In the genomic region with DNA sequence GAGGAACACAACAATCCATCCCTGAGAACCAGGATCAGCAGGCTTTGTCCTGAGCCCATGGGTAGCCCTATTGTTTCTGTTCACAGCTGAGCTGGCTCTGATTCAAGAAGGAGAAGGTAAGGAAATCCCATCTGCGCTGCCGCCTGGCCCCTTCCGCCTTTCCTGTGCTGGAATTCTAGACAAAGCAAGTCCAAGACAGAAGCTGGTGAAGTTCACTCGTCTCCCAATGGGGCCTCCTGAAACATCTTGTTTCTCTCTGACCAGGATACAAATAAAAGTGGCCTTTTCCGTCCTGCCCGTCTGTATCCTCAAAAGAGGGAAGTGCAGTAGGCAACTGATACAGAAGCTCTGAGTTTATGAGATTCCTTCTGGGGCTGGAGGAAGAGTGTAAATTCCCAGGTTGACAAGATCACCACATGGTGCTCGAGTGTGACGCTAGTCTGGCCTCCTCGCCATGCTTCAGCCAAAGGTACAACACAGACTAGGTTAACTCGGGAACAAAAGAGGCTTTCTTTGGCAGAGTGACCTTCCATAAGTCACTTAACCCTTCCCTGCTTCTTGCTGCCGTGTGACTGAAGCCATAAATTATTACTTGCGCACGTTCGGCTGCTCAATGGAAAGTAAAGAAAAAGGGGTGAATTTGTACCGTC, we compare ENCODE assay signal across 10 mouse cellular contexts.
DNase-seq lines count a peak whose midpoint lies in the region; ATAC-seq and TF ChIP-seq lines count a peak whose summit lies in the region.
"Had no signal": no experiment of that assay in that cellular context is flagged by ENCODE, and none has a peak within 500 bp of the region (broad histone marks: within the 10 kb centered on the region; RNA-seq: fewer than 3 reads in every experiment).

No protein-coding gene starts in this region.

- peaks cover 9% of the 10 kb centered on the region for H3K4me1 ChIP-seq in heart, embryonic 11.5 days (ENCODE audit: control insufficient read depth, insufficient read depth, low read length)
- no peaks in the 10 kb centered on the region for H3K4me1 ChIP-seq in kidney, postnatal 0 days (replicated peaks; ENCODE audit: insufficient read depth, low read length)
- H3K4me1 ChIP-seq in forebrain, embryonic 11.5 days (replicated peaks; ENCODE audit: control insufficient read depth, insufficient read depth, low read length): no peaks in the 10 kb centered on the region
- H3K4me1 ChIP-seq in hindbrain, embryonic 12.5 days: no peaks in the 10 kb centered on the region
- H3K4me1 ChIP-seq: hindbrain, embryonic 13.5 days; stomach, embryonic 15.5 days had no signal

- H3K27ac ChIP-seq in heart, embryonic 11.5 days (ENCODE audit: low read depth, low read length): peak overlapping the region; percentile 86
- H3K27ac ChIP-seq in kidney, postnatal 0 days: no peak overlapping the region; the same call in 1 of the 2 replicates
- no peak overlapping the region for H3K27ac ChIP-seq in forebrain, embryonic 11.5 days (ENCODE audit: low read depth, low read length)
- no peak overlapping the region for H3K27ac ChIP-seq in hindbrain, embryonic 12.5 days
- H3K27ac ChIP-seq: hindbrain, embryonic 13.5 days had no signal

- WGBS in heart, embryonic 11.5 days (ENCODE audit: insufficient replicate concordance): 53% methylated on average over 15 of the region's 15 CpGs
- WGBS in kidney, postnatal 0 days: 50% methylated on average over 15 of the region's 15 CpGs
- WGBS in forebrain, embryonic 11.5 days: 53% methylated on average over 15 of the region's 15 CpGs
- 55% methylated on average over 15 of the region's 15 CpGs for WGBS in hindbrain, embryonic 12.5 days

- TF ChIP-seq CTCF in kidney, postnatal 0 days (IDR thresholded peaks at IDR 0.05; ENCODE audit: low read depth): no peak

- H3K36me3 ChIP-seq in heart, embryonic 11.5 days (ENCODE audit: control insufficient read depth, insufficient read depth, low read length): no peaks in the 10 kb centered on the region
- H3K36me3 ChIP-seq in kidney, postnatal 0 days (ENCODE audit: insufficient read depth, low read length): no peaks in the 10 kb centered on the region
- no peaks in the 10 kb centered on the region for H3K36me3 ChIP-seq in forebrain, embryonic 11.5 days (ENCODE audit: control insufficient read depth, insufficient read depth, low read length)
- H3K36me3 ChIP-seq in hindbrain, embryonic 12.5 days: no peaks in the 10 kb centered on the region
- H3K36me3 ChIP-seq: hindbrain, embryonic 13.5 days; stomach, embryonic 15.5 days had no signal

- no peak overlapping the region for H3K4me2 ChIP-seq in heart, embryonic 11.5 days
- H3K4me2 ChIP-seq in kidney, postnatal 0 days (ENCODE audit: low read length): no peak overlapping the region
- no peak overlapping the region for H3K4me2 ChIP-seq in forebrain, embryonic 11.5 days (ENCODE audit: low read depth, low read length, severe bottlenecking)
- no peak overlapping the region for H3K4me2 ChIP-seq in hindbrain, embryonic 12.5 days (replicated peaks)
- H3K4me2 ChIP-seq: hindbrain, embryonic 13.5 days; liver, embryonic 11.5 days; stomach, embryonic 15.5 days had no signal

- H3K27me3 ChIP-seq in heart, embryonic 11.5 days (ENCODE audit: control insufficient read depth, insufficient read depth, low read length): no peaks in the 10 kb centered on the region
- H3K27me3 ChIP-seq in kidney, postnatal 0 days (ENCODE audit: insufficient read depth, low read length): no peaks in the 10 kb centered on the region
- no peaks in the 10 kb centered on the region for H3K27me3 ChIP-seq in forebrain, embryonic 11.5 days (ENCODE audit: control insufficient read depth, insufficient read depth, low read length)
- H3K27me3 ChIP-seq in hindbrain, embryonic 12.5 days: no peaks in the 10 kb centered on the region
- H3K27me3 ChIP-seq: hindbrain, embryonic 13.5 days; stomach, embryonic 15.5 days had no signal

- H3K9ac ChIP-seq in heart, embryonic 11.5 days (ENCODE audit: low read depth, low read length): no peak overlapping the region
- no peak overlapping the region for H3K9ac ChIP-seq in kidney, postnatal 0 days (ENCODE audit: low read depth, low read length)
- H3K9ac ChIP-seq in forebrain, embryonic 11.5 days (ENCODE audit: low read length): no peak overlapping the region
- H3K9ac ChIP-seq in hindbrain, embryonic 12.5 days: no peak overlapping the region
- H3K9ac ChIP-seq: hindbrain, embryonic 13.5 days; stomach, embryonic 15.5 days had no signal

- ATAC-seq in heart, embryonic 11.5 days (replicated peaks; ENCODE audit: insufficient number of reproducible peaks, low FRiP score, low TSS enrichment): no peak
- no peak for ATAC-seq in kidney, postnatal 0 days (replicated peaks; ENCODE audit: low FRiP score, low read depth)
- ATAC-seq in forebrain, embryonic 11.5 days (replicated peaks; ENCODE audit: low FRiP score): no peak
- ATAC-seq in hindbrain, embryonic 12.5 days (ENCODE audit: low FRiP score): no peak

- H3K9me3 ChIP-seq in heart, embryonic 11.5 days (replicated peaks; ENCODE audit: control insufficient read depth, low read length): no peaks in the 10 kb centered on the region
- H3K9me3 ChIP-seq in kidney, postnatal 0 days (replicated peaks; ENCODE audit: low read length): no peaks in the 10 kb centered on the region
- H3K9me3 ChIP-seq in forebrain, embryonic 11.5 days (ENCODE audit: control insufficient read depth, low read length): no peaks in the 10 kb centered on the region
- H3K9me3 ChIP-seq in hindbrain, embryonic 12.5 days (replicated peaks): no peaks in the 10 kb centered on the region
- H3K9me3 ChIP-seq: hindbrain, embryonic 13.5 days; stomach, embryonic 15.5 days had no signal

- DNase-seq in retina, embryonic 14.5 days (ENCODE audit: low spot score): peak; percentile 4
- no peak for DNase-seq in retina, postnatal 1 day
- DNase-seq in kidney, postnatal 0 days (ENCODE audit: low spot score): peak; percentile 44
- peak; percentile 18 for DNase-seq in yolk sac, embryonic 10.5 days (ENCODE audit: low spot score)
- DNase-seq in forebrain, embryonic 11.5 days (ENCODE audit: low spot score): no peak

- no peak overlapping the region for H3K4me3 ChIP-seq in heart, embryonic 11.5 days (ENCODE audit: low read depth, low read length)
- H3K4me3 ChIP-seq in kidney, postnatal 0 days (replicated peaks; ENCODE audit: low read depth, low read length): no peak overlapping the region
- no peak overlapping the region for H3K4me3 ChIP-seq in forebrain, embryonic 11.5 days (ENCODE audit: low read depth, low read length)
- H3K4me3 ChIP-seq in hindbrain, embryonic 12.5 days: no peak overlapping the region
- H3K4me3 ChIP-seq: hindbrain, embryonic 13.5 days; stomach, embryonic 15.5 days had no signal

Comparison
In these comparisons a context has a peak if more than half of its experiments do, and no peak if none do; other contexts are left out.
1. DNase-seq: peak in retina, embryonic 14.5 days (single experiment), kidney, postnatal 0 days (single experiment) and yolk sac, embryonic 10.5 days (single experiment); none in retina, postnatal 1 day (single experiment) and forebrain, embryonic 11.5 days (single experiment).